Mouse (Mus musculus): ENCODE measurements around the gene Lrrk2. TPM values are rescaled to one million over a fixed set of nuclear protein-coding genes. Genes with fewer than 3 reads are reported as not detected.

Lrrk2 gene
- polyA plus RNA-seq, 1 experiment from 2014 or later, result 6.6 TPM

DNA sequence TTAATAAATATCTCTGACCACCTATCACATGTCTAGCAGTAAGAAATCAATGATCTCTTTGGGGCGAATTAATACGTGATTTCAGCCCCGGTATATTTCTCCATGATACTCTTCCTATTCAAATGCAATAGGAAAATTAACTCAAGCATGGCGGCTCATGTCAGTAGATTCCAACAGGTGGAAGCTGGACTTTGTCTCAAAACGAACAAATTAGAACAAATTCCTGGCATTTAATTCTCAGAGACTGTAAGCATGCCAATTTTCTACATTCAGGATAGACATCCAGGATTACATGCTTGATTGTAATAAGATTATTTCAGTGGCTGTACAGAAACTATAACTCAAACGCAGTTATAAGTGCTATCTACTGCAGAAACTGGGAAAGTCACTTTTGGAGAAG lies 7.4 kb upstream of the Lrrk2 start:
- Histone ChIP-seq H3K9me3 (ENCODE audit: control insufficient read depth, low read length) (no peaks in the 10 kb centered on the region), H3K36me3 (ENCODE audit: control insufficient read depth, insufficient read depth, low read length) (no peaks in the 10 kb centered on the region), H3K4me3 (ENCODE audit: low read depth, low read length) (no peak overlapping the region), H3K27ac (replicated peaks; ENCODE audit: low read depth, low read length) (no peak overlapping the region), H3K4me2 (ENCODE audit: low read depth, low read length) (no peak overlapping the region), H3K27me3 (replicated peaks; ENCODE audit: control insufficient read depth, insufficient read depth, low read length) (no peaks in the 10 kb centered on the region), H3K4me1 (ENCODE audit: control insufficient read depth, insufficient read depth, low read length) (no peaks in the 10 kb centered on the region), H3K9ac (ENCODE audit: low read depth, low read length) (no peak overlapping the region)
- DNase-seq (ENCODE audit: low spot score), result no peak
- no peak for ATAC-seq (ENCODE audit: low read depth)
- WGBS, result 76% methylated on average over 6 of the region's 6 CpGs

DNA sequence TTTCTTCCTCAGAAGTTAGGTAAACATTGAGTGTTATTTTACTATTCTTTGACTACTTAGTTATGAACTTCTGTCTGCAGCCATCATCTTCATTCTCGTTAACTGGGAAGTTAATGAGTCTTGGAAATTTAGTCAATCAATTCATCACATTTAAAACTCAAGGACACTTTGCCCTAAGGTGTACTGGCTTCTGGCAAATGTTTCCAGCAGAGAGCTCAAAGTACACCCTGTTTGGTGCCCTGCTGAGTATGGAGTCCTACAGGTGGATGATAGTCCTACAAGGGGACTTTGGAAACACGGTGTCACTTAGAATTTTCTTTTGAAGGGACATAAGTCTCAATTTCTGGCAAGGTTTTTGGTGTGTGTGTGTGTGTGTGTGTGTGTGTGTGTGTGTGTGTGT lies 1.8 kb upstream of the Lrrk2 start:
- no peaks in the 10 kb centered on the region for H3K36me3 ChIP-seq (ENCODE audit: control insufficient read depth, insufficient read depth, low read length)
- no peak overlapping the region for H3K4me2 ChIP-seq (ENCODE audit: low read depth, low read length)
- peaks cover 7% of the 10 kb centered on the region for H3K4me1 ChIP-seq (ENCODE audit: control insufficient read depth, insufficient read depth, low read length)
- ATAC-seq (ENCODE audit: low read depth) (no peak), DNase-seq (ENCODE audit: low spot score) (no peak)
- no peaks in the 10 kb centered on the region for H3K9me3 ChIP-seq (ENCODE audit: control insufficient read depth, low read length)
- WGBS, result 85% methylated on average over 2 of the region's 2 CpGs
- H3K4me3 ChIP-seq (ENCODE audit: low read depth, low read length), result no peak overlapping the region
- no peak overlapping the region for H3K27ac ChIP-seq (replicated peaks; ENCODE audit: low read depth, low read length)
- H3K27me3 ChIP-seq (replicated peaks; ENCODE audit: control insufficient read depth, insufficient read depth, low read length), result no peaks in the 10 kb centered on the region
- no peak overlapping the region for H3K9ac ChIP-seq (ENCODE audit: low read depth, low read length)

DNA sequence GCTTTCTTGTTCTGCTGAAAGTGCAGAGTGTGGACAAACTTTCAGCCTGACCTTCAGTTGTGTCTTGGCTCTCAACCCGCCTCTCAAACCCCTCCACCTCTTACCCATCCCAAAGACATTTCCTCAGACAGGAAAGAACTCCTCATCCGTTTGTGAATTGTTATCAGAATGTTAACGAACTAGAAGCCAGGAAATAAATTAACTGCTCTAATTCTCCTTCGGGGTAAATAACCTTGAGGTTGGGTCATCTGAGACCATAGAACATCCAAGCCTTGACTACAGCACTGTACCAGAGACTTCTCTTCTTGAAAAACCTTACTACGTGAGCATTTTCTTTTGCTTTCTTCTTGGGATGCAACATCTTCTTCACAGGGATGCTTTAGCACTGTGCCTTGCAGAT lies 988 bp upstream of the Lrrk2 start:
- 69% methylated on average over 5 of the region's 5 CpGs for WGBS
- ATAC-seq (ENCODE audit: low read depth) (no peak), DNase-seq (ENCODE audit: low spot score) (no peak)
- peaks cover 7% of the 10 kb centered on the region for H3K4me1 ChIP-seq (ENCODE audit: control insufficient read depth, insufficient read depth, low read length)
- H3K9ac ChIP-seq (ENCODE audit: low read depth, low read length), result no peak overlapping the region
- H3K27ac ChIP-seq (replicated peaks; ENCODE audit: low read depth, low read length), result peak overlapping the region; percentile 78; the same call in 1 of the 2 replicates
- peak overlapping the region; percentile 73; the same call in 1 of the 2 replicates for H3K4me2 ChIP-seq (ENCODE audit: low read depth, low read length)
- H3K9me3 ChIP-seq (ENCODE audit: control insufficient read depth, low read length), result no peaks in the 10 kb centered on the region
- H3K4me3 ChIP-seq (ENCODE audit: low read depth, low read length), result no peak overlapping the region
- H3K27me3 ChIP-seq (replicated peaks; ENCODE audit: control insufficient read depth, insufficient read depth, low read length), result no peaks in the 10 kb centered on the region
- no peaks in the 10 kb centered on the region for H3K36me3 ChIP-seq (ENCODE audit: control insufficient read depth, insufficient read depth, low read length)

DNA sequence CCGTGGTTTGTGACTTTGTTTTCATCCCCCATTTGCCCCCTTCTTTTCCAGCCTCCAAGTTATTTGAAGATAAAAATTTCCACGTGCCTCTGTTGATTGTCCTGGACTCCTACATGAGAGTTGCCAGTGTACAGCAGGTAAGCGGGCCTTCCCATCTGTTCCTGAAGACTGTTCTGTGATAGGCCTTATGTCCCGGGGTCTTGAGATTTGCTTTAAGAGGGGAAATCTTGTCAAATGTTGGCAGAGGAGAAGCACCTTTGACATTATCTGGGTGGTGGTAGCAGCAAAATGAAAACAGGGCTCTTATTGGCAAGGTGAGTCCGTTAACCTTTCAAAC lies 562 bp downstream of the Lrrk2 start:
- peak overlapping the region; percentile 74 for H3K9ac ChIP-seq (ENCODE audit: low read depth, low read length)
- H3K27me3 ChIP-seq (replicated peaks; ENCODE audit: control insufficient read depth, insufficient read depth, low read length), result no peaks in the 10 kb centered on the region
- H3K9me3 ChIP-seq (ENCODE audit: control insufficient read depth, low read length), result no peaks in the 10 kb centered on the region
- DNase-seq (ENCODE audit: low spot score) (no peak), ATAC-seq (ENCODE audit: low read depth) (no peak)
- H3K4me1 ChIP-seq (ENCODE audit: control insufficient read depth, insufficient read depth, low read length), result peaks cover 7% of the 10 kb centered on the region
- peak overlapping the region; percentile 62 for H3K4me3 ChIP-seq (ENCODE audit: low read depth, low read length)
- peak overlapping the region; percentile 78; the same call in 1 of the 2 replicates for H3K27ac ChIP-seq (replicated peaks; ENCODE audit: low read depth, low read length)
- 27% methylated on average over 5 of the region's 5 CpGs for WGBS
- H3K4me2 ChIP-seq (ENCODE audit: low read depth, low read length), result peak overlapping the region; percentile 73
- no peaks in the 10 kb centered on the region for H3K36me3 ChIP-seq (ENCODE audit: control insufficient read depth, insufficient read depth, low read length)

DNA sequence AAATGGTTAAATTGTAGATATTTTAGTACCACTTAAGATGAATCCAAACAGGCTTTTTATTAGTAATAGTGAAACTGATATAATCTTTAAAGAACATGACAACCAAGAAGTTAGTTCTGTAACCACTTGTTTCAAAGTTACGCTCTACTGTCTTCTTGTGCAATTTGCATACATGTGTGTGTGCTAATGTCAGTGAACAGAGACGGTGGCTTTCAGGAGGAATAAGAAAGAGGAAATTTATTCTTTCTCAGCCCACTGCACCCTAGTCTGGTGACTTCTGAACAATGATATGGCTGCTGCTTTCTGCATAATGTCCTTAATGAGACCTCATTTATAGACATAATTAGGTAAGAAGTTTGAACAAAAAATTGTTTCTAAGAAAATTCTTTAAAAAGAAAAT lies 7.1 kb downstream of the Lrrk2 start:
- Histone ChIP-seq H3K36me3 (ENCODE audit: control insufficient read depth, insufficient read depth, low read length) (0 out of 2 replicates have a peak, but pooled peaks cover 4% of the 10 kb centered on the region), H3K4me3 (ENCODE audit: low read depth, low read length) (no peak overlapping the region), H3K4me2 (ENCODE audit: low read depth, low read length) (no peak overlapping the region), H3K27ac (replicated peaks; ENCODE audit: low read depth, low read length) (no peak overlapping the region), H3K4me1 (ENCODE audit: control insufficient read depth, insufficient read depth, low read length) (no peaks in the 10 kb centered on the region), H3K9ac (ENCODE audit: low read depth, low read length) (no peak overlapping the region), H3K9me3 (ENCODE audit: control insufficient read depth, low read length) (no peaks in the 10 kb centered on the region), H3K27me3 (replicated peaks; ENCODE audit: control insufficient read depth, insufficient read depth, low read length) (no peaks in the 10 kb centered on the region)
- DNase-seq (ENCODE audit: low spot score) (no peak), ATAC-seq (ENCODE audit: low read depth) (no peak)
- 82% methylated on average over 2 of the region's 2 CpGs for WGBS

DNA sequence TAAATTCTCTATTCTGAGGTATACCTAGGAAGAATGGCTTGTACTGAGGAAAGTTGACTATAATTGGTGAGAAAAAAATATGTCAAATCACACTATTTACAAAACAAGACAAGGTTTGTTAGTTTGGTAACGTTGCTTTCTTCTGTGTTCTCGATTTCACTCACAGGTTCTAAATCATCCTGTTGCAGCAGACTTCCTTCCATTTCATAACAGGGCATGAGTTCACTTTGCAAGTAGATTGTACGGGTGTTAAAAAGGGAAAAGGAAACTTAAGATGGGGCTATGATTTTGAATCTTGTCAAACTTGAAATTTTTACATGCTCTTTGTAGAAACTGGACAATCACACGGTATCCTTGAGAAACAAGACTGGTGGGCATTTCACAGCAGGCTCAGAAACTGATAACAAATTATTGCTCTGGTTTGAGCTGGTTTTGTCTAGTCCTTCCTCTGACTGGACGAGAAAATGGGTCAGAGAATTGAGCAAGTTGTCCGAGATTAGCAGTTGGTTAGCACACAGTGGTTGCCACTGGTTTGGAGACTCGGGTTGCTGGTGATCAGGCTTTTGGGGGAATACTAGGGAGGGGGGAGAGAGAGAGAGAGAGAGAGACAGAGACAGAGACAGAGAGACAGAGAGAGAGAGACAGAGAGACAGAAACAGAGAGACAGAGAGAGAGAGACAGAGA lies 13.0 kb downstream of the Lrrk2 start:
- no peak overlapping the region for H3K27ac ChIP-seq (replicated peaks; ENCODE audit: low read depth, low read length)
- no peak overlapping the region for H3K4me2 ChIP-seq (ENCODE audit: low read depth, low read length)
- H3K4me1 ChIP-seq (ENCODE audit: control insufficient read depth, insufficient read depth, low read length), result no peaks in the 10 kb centered on the region
- no peak overlapping the region for H3K9ac ChIP-seq (ENCODE audit: low read depth, low read length)
- 77% methylated on average over 7 of the region's 7 CpGs for WGBS
- no peak overlapping the region for H3K4me3 ChIP-seq (ENCODE audit: low read depth, low read length)
- H3K36me3 ChIP-seq (ENCODE audit: control insufficient read depth, insufficient read depth, low read length), result 0 out of 2 replicates have a peak, but pooled peaks cover 11% of the 10 kb centered on the region
- H3K27me3 ChIP-seq (replicated peaks; ENCODE audit: control insufficient read depth, insufficient read depth, low read length), result no peaks in the 10 kb centered on the region
- DNase-seq (ENCODE audit: low spot score), result no peak
- no peak for ATAC-seq (ENCODE audit: low read depth)
- no peaks in the 10 kb centered on the region for H3K9me3 ChIP-seq (ENCODE audit: control insufficient read depth, low read length)

DNA sequence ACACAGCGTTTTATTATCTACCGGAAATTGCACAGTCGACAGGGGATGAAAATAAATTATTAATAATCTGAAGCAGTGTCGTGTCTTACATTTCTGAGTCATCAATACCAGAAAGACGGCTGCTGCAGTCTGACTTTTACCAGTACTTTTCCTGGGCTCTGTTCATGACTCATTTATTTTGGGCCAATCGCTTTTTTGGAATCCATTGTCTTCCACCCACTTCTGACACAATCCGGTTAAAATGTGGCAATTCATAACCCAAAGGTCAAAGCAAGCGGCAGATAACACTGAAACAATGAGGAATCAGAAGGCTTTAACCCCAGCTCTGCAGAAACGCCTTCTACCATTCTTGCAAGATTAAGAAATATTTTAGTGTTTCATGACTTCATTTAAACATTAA lies 17.7 kb downstream of the Lrrk2 start:
- Histone ChIP-seq H3K4me3 (ENCODE audit: low read depth, low read length) (no peak overlapping the region), H3K27ac (replicated peaks; ENCODE audit: low read depth, low read length) (no peak overlapping the region), H3K9me3 (ENCODE audit: control insufficient read depth, low read length) (no peaks in the 10 kb centered on the region), H3K4me2 (ENCODE audit: low read depth, low read length) (no peak overlapping the region), H3K36me3 (ENCODE audit: control insufficient read depth, insufficient read depth, low read length) (0 out of 2 replicates have a peak, but pooled peaks cover 7% of the 10 kb centered on the region), H3K4me1 (ENCODE audit: control insufficient read depth, insufficient read depth, low read length) (no peaks in the 10 kb centered on the region), H3K9ac (ENCODE audit: low read depth, low read length) (no peak overlapping the region), H3K27me3 (replicated peaks; ENCODE audit: control insufficient read depth, insufficient read depth, low read length) (no peaks in the 10 kb centered on the region)
- WGBS, result 88% methylated on average over 9 of the region's 9 CpGs
- DNase-seq (ENCODE audit: low spot score) (no peak), ATAC-seq (ENCODE audit: low read depth) (no peak)

DNA sequence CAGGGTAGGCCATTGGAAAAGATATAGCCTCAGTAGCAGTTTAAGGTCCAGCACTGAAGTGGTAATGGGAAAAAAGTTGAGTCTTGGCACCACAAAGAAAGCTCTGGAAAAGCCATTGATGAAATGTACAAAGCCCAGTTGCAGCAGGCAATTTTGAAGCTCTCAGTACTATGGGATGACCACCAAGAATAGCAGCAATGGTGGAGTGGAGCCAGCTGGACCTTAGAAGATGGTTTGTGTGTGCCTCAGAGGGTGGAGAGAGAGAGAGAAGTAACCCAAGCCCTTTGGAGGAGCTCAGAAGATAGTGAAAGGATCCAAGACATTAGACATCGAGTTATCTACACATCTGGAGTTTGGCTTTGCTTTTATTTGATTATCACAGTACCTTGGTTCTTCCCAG lies 20.1 kb downstream of the Lrrk2 start:
- 0 out of 2 replicates have a peak, but pooled peaks cover 11% of the 10 kb centered on the region for H3K36me3 ChIP-seq (ENCODE audit: control insufficient read depth, insufficient read depth, low read length)
- no peak overlapping the region for H3K27ac ChIP-seq (replicated peaks; ENCODE audit: low read depth, low read length)
- no peak overlapping the region for H3K4me3 ChIP-seq (ENCODE audit: low read depth, low read length)
- no peaks in the 10 kb centered on the region for H3K9me3 ChIP-seq (ENCODE audit: control insufficient read depth, low read length)
- DNase-seq (ENCODE audit: low spot score), result no peak
- H3K9ac ChIP-seq (ENCODE audit: low read depth, low read length), result no peak overlapping the region
- H3K27me3 ChIP-seq (replicated peaks; ENCODE audit: control insufficient read depth, insufficient read depth, low read length), result no peaks in the 10 kb centered on the region
- no peak overlapping the region for H3K4me2 ChIP-seq (ENCODE audit: low read depth, low read length)
- ATAC-seq (ENCODE audit: low read depth), result no peak
- H3K4me1 ChIP-seq (ENCODE audit: control insufficient read depth, insufficient read depth, low read length), result no peaks in the 10 kb centered on the region
- 74% methylated on average over 1 of the region's 1 CpGs for WGBS

DNA sequence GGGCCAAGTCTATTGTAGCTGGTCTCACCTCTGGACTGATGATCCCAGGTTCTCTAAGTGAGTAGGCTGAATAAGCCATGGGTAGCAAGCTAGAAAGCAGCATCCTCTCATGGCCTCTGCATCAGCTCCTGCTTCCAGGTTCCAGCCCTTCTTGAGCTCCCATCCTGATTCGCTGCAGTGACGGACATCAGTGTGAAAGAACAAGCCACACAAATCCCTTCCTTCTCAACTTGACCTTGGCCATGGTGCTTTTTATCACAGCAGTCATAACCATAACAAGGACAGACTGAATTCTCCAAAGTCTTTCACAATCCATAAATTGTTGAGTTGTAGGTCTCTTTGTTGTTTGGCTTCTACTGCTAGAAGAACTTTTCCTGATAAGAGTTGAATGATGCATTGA lies 20.9 kb downstream of the Lrrk2 start:
- ATAC-seq (ENCODE audit: low read depth) (no peak), DNase-seq (ENCODE audit: low spot score) (no peak)
- Histone ChIP-seq H3K36me3 (ENCODE audit: control insufficient read depth, insufficient read depth, low read length) (0 out of 2 replicates have a peak, but pooled peaks cover 11% of the 10 kb centered on the region), H3K27ac (replicated peaks; ENCODE audit: low read depth, low read length) (no peak overlapping the region), H3K9ac (ENCODE audit: low read depth, low read length) (no peak overlapping the region), H3K9me3 (ENCODE audit: control insufficient read depth, low read length) (no peaks in the 10 kb centered on the region), H3K4me1 (ENCODE audit: control insufficient read depth, insufficient read depth, low read length) (no peaks in the 10 kb centered on the region), H3K27me3 (replicated peaks; ENCODE audit: control insufficient read depth, insufficient read depth, low read length) (no peaks in the 10 kb centered on the region), H3K4me2 (ENCODE audit: low read depth, low read length) (no peak overlapping the region), H3K4me3 (ENCODE audit: low read depth, low read length) (no peak overlapping the region)
- WGBS, result 93% methylated on average over 2 of the region's 2 CpGs
